Mouse (Mus musculus) v-Abl transformed pro-B cells (cell line): Measurements from ENCODE around the gene Tbc1d22b.

Source experiments
- in situ Hi-C, 2 experiments: fragments of 400-800 bp; cut with MboI; formaldehyde crosslinking; loops; one replicate each; pipeline ENCODE4 v1.15.1; 2025; ENCODE audit not compliant: unreplicated experiment in 2 of 2

Tbc1d22b gene

GRCm38 (mm10) chr17:29549543-29550428 lies at the start of gene Tbc1d22b, which contains the start of gene Gm17657:
Tbc1d22b (plus strand) TSS chr17:29549785.
Gm17657 (minus strand) TSS chr17:29549638.
- in situ Hi-C loops = no loop called here

GRCm38 (mm10) chr17:29500243-29500740 lies 49.3 kb upstream of the Tbc1d22b start:
- in situ Hi-C loops = loop anchor here in 1 of 2 experiments (25.0 kb wide), 1 partner anchor 463 kb away; the partner anchor contains the start of gene Srsf3

GRCm38 (mm10) chr17:29500802-29501469 lies 48.6 kb upstream of the Tbc1d22b start:
- in situ Hi-C loops = loop anchor here in 1 of 2 experiments (25.0 kb wide), 1 partner anchor 464 kb away; the partner anchor contains the start of gene Srsf3

GRCm38 (mm10) chr17:29502005-29502668 lies 47.4 kb upstream of the Tbc1d22b start:
- in situ Hi-C loops = loop anchor here in 1 of 2 experiments (25.0 kb wide), 1 partner anchor 465 kb away; the partner anchor contains the start of gene Srsf3

GRCm38 (mm10) chr17:29502669-29503665 lies 46.6 kb upstream of the Tbc1d22b start:
- in situ Hi-C loops = loop anchor here in 1 of 2 experiments (25.0 kb wide), 1 partner anchor 466 kb away; the partner anchor contains the start of gene Srsf3

GRCm38 (mm10) chr17:29503700-29504099 lies 45.9 kb upstream of the Tbc1d22b start:
- in situ Hi-C loops = loop anchor here in 1 of 2 experiments (25.0 kb wide), 1 partner anchor 466 kb away; the partner anchor contains the start of gene Srsf3

- in situ Hi-C loops = loop anchor here in 1 of 2 experiments (25.0 kb wide), 1 partner anchor 472 kb away; the partner anchor contains the start of gene Srsf3
These were observed 40.5 kb upstream of the Tbc1d22b start for GRCm38 (mm10) chr17:29508927-29509608.

- in situ Hi-C loops = loop anchor here (5.0 to 25.0 kb wide), 5 partner anchors 128 to 473 kb away; partner anchors contain the start of genes Ppil1 (in 1 of the 2) and Srsf3 (in 1 of the 2)
These were observed 38.9 kb upstream of the Tbc1d22b start for GRCm38 (mm10) chr17:29510691-29511090.

- in situ Hi-C loops = loop anchor here (5.0 to 25.0 kb wide), 5 partner anchors 131 to 476 kb away; partner anchors contain the start of genes Ppil1 (in 1 of the 2) and Srsf3 (in 1 of the 2)
These were observed 36.4 kb upstream of the Tbc1d22b start for GRCm38 (mm10) chr17:29513044-29513730.

- in situ Hi-C loops = loop anchor here (5.0 to 25.0 kb wide), 5 partner anchors 132 to 477 kb away; partner anchors contain the start of genes Ppil1 (in 1 of the 2) and Srsf3 (in 1 of the 2)
These were observed 35.1 kb upstream of the Tbc1d22b start for GRCm38 (mm10) chr17:29514435-29514834.

GRCm38 (mm10) chr17:29518665-29519064 lies 30.9 kb upstream of the Tbc1d22b start:
- in situ Hi-C loops = loop anchor here (5.0 to 25.0 kb wide), 4 partner anchors 256 to 481 kb away; partner anchors contain the start of genes Ppil1 (in 1 of the 2) and Srsf3 (in 1 of the 2)

GRCm38 (mm10) chr17:29519731-29520130 lies 29.9 kb upstream of the Tbc1d22b start:
- in situ Hi-C loops = loop anchor here (5.0 to 25.0 kb wide), 4 partner anchors 257 to 482 kb away; partner anchors contain the start of genes Ppil1 (in 1 of the 2) and Srsf3 (in 1 of the 2)

- in situ Hi-C loops = loop anchor here (5.0 kb wide), 2 partner anchors 352 to 357 kb away; no protein-coding TSS in a partner anchor
These were observed 24.0 kb upstream of the Tbc1d22b start for GRCm38 (mm10) chr17:29525613-29526012.

GRCm38 (mm10) chr17:29528568-29529187 lies 20.9 kb upstream of the Tbc1d22b start:
- in situ Hi-C loops = loop anchor here (5.0 kb wide), 2 partner anchors 349 to 354 kb away; no protein-coding TSS in a partner anchor

GRCm38 (mm10) chr17:29530508-29530907 lies 19.1 kb upstream of the Tbc1d22b start:
- in situ Hi-C loops = no loop called here

- in situ Hi-C loops = no loop called here
These were observed 18.3 kb upstream of the Tbc1d22b start for GRCm38 (mm10) chr17:29531278-29531677.
